Mouse (Mus musculus): Measurements from ENCODE around the gene Spink2.
"Not testable (repeated sequence)": the region's sequence is repeated elsewhere in the genome, so short reads cannot be mapped to it uniquely, and the experiment has no call there.

The Spink2 gene

GRCm38 (mm10) chr5:77193266-77193665, 18.0 kb downstream of the Spink2 start:
- no peak for DNase-seq

DNA sequence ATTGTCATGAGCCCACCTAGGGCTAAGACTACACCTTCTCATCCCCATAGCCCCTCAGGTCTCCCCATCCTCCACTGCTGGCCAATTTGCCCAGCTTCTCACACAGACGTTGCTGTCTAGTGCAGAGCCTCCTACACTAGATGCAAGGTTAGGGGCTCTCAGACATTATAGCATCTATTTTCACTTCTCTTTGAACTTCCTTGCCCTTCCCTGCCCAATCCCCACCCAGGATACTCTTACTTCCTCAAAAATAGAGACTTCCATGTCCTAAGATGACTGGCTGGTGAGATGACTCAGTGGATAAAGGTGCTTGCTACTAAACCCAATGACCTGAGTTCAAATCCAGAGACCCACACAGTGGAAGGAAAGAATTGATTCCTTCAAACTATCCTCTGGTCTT, 19.6 kb downstream of the Spink2 start:
- no peak for DNase-seq

- no peak for DNase-seq
These were observed 20.2 kb downstream of the Spink2 start for GRCm38 (mm10) chr5:77191106-77191505.

- no peak for DNase-seq
These were observed 22.5 kb downstream of the Spink2 start for GRCm38 (mm10) chr5:77188738-77189137.

DNA sequence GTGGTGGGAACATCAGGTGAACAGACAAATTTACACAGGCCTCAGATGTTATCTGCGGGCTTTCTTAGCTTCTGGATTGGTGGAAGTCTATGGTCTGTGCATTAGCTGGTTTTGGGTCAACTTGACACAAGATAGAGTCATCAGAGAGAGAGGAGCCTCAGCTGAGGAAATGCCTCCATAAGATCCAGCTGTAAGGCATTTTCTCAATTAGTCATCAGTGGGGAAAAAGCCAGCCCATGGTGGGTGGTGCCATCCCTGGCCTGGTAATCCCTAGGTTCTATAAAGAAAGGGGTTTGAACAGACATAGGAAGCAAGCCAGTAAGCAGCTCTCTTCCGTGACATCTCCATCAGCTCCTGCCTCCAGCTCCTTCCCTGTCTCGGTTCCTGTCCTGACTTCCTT, 25.9 kb downstream of the Spink2 start:
- no peak for DNase-seq

GRCm38 (mm10) chr5:77183876-77184275, 27.4 kb downstream of the Spink2 start:
- not testable (repeated sequence) for DNase-seq

DNA sequence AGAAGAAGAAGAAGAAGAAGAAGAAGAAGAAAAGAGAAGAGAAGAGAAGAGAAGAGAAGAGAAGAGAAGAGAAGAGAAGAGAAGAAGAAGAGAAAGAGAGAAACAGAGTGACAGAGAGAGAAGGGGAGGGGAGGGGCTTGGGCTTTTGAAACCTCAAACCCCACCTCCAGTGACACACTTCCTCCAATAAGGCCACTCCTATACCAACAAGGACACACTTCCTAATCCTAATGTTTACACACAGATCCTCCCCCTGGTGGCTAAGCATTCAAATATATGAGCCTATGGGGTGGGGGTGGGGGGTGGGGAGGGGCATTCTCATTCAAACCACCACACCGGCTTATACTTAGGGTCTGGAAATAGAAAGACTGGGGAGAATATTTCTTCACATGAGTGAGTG, 27.9 kb downstream of the Spink2 start:
- DNase-seq: no peak

- DNase-seq: no peak
These were observed 29.8 kb downstream of the Spink2 start for GRCm38 (mm10) chr5:77181508-77181907.

- no peak for DNase-seq
These were observed 32.3 kb downstream of the Spink2 start for GRCm38 (mm10) chr5:77178976-77179375.

- DNase-seq: no peak
These were observed 33.3 kb downstream of the Spink2 start for GRCm38 (mm10) chr5:77178008-77178407.

GRCm38 (mm10) chr5:77174779-77175178, 36.5 kb downstream of the Spink2 start:
- no peak for DNase-seq

- no peak for DNase-seq
These were observed 40.7 kb downstream of the Spink2 start for GRCm38 (mm10) chr5:77170593-77170992.

- DNase-seq: no peak
These were observed 43.8 kb downstream of the Spink2 start for GRCm38 (mm10) chr5:77167306-77167945.

GRCm38 (mm10) chr5:77165703-77166625, 45.3 kb downstream of the Spink2 start:
- DNase-seq: no peak

DNA sequence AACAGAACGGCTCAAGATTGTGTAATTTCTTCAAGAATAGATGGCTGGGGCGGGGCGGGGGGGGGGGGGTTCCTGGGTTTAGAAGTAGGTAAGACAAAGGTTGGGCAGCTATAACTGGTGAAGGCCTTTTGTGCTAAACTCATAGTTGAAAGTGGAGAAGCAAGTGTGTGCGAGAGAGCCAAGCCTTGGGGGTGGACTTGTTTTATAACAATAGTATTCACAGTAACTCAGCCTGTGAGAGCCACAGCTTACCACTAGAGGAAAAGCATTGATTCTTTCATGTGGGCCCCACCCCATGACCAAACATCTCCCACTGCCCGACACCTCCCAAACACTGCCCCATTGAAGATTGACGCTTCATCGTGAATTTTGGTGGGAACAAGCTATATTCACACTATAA, 47.7 kb downstream of the Spink2 start:
- DNase-seq: no peak

DNA sequence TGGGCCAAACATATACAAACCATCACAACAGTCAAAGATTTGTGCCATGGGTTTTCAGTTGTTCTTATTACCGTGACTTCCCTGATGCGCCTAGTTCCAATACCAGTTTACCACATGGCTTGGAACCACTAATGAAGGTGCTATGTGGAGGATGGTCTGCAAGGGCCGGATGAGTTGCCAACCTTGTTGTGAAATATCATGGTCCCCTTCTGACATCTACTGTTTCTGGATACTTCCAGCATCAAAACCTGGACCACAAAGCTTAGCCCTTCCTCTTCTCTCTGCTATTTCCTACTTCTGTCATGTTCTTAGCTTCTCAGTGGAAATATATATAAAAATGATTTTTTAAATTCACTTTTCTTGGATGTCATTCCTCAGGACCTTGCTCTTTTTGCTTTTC, 48.7 kb downstream of the Spink2 start:
- DNase-seq: no peak

- no peak for DNase-seq
These were observed 53.3 kb downstream of the Spink2 start for GRCm38 (mm10) chr5:77157777-77158540.

- DNase-seq: no peak
These were observed 54.3 kb downstream of the Spink2 start for GRCm38 (mm10) chr5:77156938-77157337.

- no peak for DNase-seq
These were observed 55.7 kb downstream of the Spink2 start for GRCm38 (mm10) chr5:77155526-77155925.

Data from thymus, postnatal 14 days (tissue).